Mouse (Mus musculus): ENCODE results near the gene Rreb1. TPM values are rescaled to one million over a fixed set of nuclear protein-coding genes. Genes with fewer than 3 reads are reported as not detected.

Rreb1 gene
- polyA plus RNA-seq, 1 experiment from 2014 or later: 5.8 TPM

- H3K27ac ChIP-seq: no peak overlapping the region
- H3K36me3 ChIP-seq (replicated peaks; ENCODE audit: control insufficient read depth, insufficient read depth): no peaks in the 10 kb centered on the region
- H3K9ac ChIP-seq: no peak overlapping the region
- ATAC-seq (ENCODE audit: low FRiP score) (no peak), DNase-seq (ENCODE audit: low spot score) (no peak)
- H3K27me3 ChIP-seq (ENCODE audit: control insufficient read depth, insufficient read depth, low read length): no peaks in the 10 kb centered on the region
- no peaks in the 10 kb centered on the region for H3K9me3 ChIP-seq (ENCODE audit: control insufficient read depth, low read length)
- no peaks in the 10 kb centered on the region for H3K4me1 ChIP-seq (replicated peaks; ENCODE audit: control insufficient read depth, insufficient read depth, low read length)
- no peak overlapping the region for H3K4me3 ChIP-seq (replicated peaks; ENCODE audit: low read length)
- no peak overlapping the region for H3K4me2 ChIP-seq (replicated peaks)
- 92% methylated on average over 23 of the region's 23 CpGs for WGBS
These were observed 152.4 kb downstream of the Rreb1 start for GRCm38 (mm10) chr13:37930621-37931020.

DNA sequence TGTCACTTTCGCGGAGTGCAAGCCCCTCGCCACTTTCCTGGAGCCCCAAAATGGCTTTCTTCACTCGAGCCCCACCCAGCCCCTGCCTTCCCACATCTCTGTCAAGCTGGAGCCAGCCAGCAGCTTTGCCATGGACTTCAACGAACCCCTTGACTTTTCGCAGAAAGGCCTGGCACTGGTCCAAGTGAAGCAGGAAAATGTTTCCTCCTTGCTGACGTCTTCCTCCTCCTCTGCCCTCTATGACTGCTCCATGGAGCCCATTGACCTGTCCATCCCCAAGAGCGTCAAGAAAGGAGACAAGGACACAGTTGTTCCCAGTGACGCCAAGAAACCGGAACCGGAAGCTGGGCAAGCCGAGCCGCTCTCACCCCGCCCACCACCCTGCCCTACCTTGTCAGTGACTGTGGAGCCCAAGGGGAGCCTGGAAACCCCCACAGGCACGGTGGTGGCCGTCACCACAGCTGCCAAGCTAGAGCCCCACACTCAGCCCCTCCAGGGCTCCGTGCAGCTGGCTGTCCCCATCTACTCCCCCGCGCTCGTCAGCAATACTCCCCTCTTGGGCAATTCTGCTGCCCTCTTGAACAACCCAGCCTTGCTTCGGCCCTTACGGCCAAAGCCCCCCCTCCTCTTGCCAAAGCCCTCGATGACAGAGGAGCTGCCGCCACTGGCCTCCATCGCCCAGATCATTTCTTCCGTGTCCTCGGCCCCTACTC, 153.2 kb downstream of the Rreb1 start:
- no peak for ATAC-seq (ENCODE audit: low FRiP score)

DNA sequence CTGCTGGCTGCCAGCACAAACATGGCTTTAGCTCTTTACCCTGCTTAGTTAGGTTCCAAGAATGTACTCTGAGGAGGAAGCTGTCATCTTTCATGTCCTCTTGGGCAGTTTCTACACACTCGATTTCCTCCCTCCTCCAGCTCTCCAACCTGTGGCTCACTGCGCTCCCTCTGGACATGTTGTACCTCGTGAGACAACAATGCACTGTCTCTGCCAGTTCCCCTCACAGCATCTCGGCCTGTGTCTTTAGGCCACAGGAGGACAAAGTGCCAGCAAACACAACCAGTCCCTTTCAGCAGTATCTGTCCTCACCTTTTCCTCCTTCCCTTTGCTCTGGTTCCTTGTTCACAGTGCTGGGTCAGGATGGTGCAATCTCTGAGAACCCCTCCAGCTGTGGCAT, 155.9 kb downstream of the Rreb1 start:
- Histone ChIP-seq H3K27ac (no peak overlapping the region), H3K9ac (no peak overlapping the region), H3K36me3 (replicated peaks; ENCODE audit: control insufficient read depth, insufficient read depth) (no peaks in the 10 kb centered on the region), H3K27me3 (ENCODE audit: control insufficient read depth, insufficient read depth, low read length) (no peaks in the 10 kb centered on the region), H3K4me1 (replicated peaks; ENCODE audit: control insufficient read depth, insufficient read depth, low read length) (no peaks in the 10 kb centered on the region), H3K4me3 (replicated peaks; ENCODE audit: low read length) (no peak overlapping the region), H3K9me3 (ENCODE audit: control insufficient read depth, low read length) (peaks cover 4% of the 10 kb centered on the region; the same call in 1 of the 2 replicates), H3K4me2 (replicated peaks) (no peak overlapping the region)
- ATAC-seq (ENCODE audit: low FRiP score): no peak
- 83% methylated on average over 4 of the region's 4 CpGs for WGBS
- DNase-seq (ENCODE audit: low spot score): no peak

More for the DNA sequence above, 153.2 kb downstream of the Rreb1 start:
- no peak overlapping the region for H3K9ac ChIP-seq
- H3K4me1 ChIP-seq (replicated peaks; ENCODE audit: control insufficient read depth, insufficient read depth, low read length): no peaks in the 10 kb centered on the region
- H3K9me3 ChIP-seq (ENCODE audit: control insufficient read depth, low read length): no peaks in the 10 kb centered on the region
- H3K27me3 ChIP-seq (ENCODE audit: control insufficient read depth, insufficient read depth, low read length): no peaks in the 10 kb centered on the region
- no peak for DNase-seq (ENCODE audit: low spot score)
- no peak overlapping the region for H3K4me3 ChIP-seq (replicated peaks; ENCODE audit: low read length)
- H3K27ac ChIP-seq: no peak overlapping the region
- H3K4me2 ChIP-seq (replicated peaks): no peak overlapping the region
- no peaks in the 10 kb centered on the region for H3K36me3 ChIP-seq (replicated peaks; ENCODE audit: control insufficient read depth, insufficient read depth)
- 73% methylated on average over 27 of the region's 27 CpGs for WGBS

GRCm38 (mm10) chr13:37934920-37935319, 156.7 kb downstream of the Rreb1 start:
- Histone ChIP-seq H3K4me2 (replicated peaks) (no peak overlapping the region), H3K36me3 (replicated peaks; ENCODE audit: control insufficient read depth, insufficient read depth) (no peaks in the 10 kb centered on the region), H3K27me3 (ENCODE audit: control insufficient read depth, insufficient read depth, low read length) (no peaks in the 10 kb centered on the region), H3K9ac (no peak overlapping the region), H3K27ac (no peak overlapping the region), H3K9me3 (ENCODE audit: control insufficient read depth, low read length) (peaks cover 8% of the 10 kb centered on the region; the same call in 1 of the 2 replicates), H3K4me1 (replicated peaks; ENCODE audit: control insufficient read depth, insufficient read depth, low read length) (no peaks in the 10 kb centered on the region), H3K4me3 (replicated peaks; ENCODE audit: low read length) (no peak overlapping the region)
- DNase-seq (ENCODE audit: low spot score): no peak
- ATAC-seq (ENCODE audit: low FRiP score): no peak
- 66% methylated on average over 8 of the region's 8 CpGs for WGBS

GRCm38 (mm10) chr13:37936351-37936750, 158.2 kb downstream of the Rreb1 start:
- Histone ChIP-seq H3K4me2 (replicated peaks) (no peak overlapping the region), H3K4me1 (replicated peaks; ENCODE audit: control insufficient read depth, insufficient read depth, low read length) (no peaks in the 10 kb centered on the region), H3K4me3 (replicated peaks; ENCODE audit: low read length) (no peak overlapping the region), H3K27ac (no peak overlapping the region), H3K9me3 (ENCODE audit: control insufficient read depth, low read length) (peaks cover 8% of the 10 kb centered on the region; the same call in 1 of the 2 replicates), H3K36me3 (replicated peaks; ENCODE audit: control insufficient read depth, insufficient read depth) (no peaks in the 10 kb centered on the region), H3K27me3 (ENCODE audit: control insufficient read depth, insufficient read depth, low read length) (no peaks in the 10 kb centered on the region), H3K9ac (no peak overlapping the region)
- ATAC-seq (ENCODE audit: low FRiP score) (no peak), DNase-seq (ENCODE audit: low spot score) (no peak)
- 82% methylated on average over 3 of the region's 3 CpGs for WGBS

DNA sequence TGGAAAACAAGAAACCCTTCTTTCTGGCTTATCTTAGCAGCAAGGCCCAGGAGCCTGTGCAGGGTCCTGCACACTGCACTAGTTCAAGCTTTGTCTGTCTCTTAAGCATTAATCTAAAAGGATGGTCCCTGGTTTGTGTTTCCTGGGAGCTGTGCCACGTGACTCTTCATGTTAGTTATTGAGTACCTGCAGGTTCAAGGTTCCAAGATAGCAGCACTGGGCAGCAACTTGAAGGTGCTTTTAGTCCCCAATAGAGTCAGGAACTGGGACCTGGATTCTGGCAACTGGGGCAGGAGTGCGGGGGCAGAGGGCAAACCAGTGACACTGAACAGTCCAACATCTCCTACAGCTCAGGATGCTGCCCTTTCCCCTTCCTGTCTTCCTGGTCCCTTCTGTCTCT, 162.0 kb downstream of the Rreb1 start:
- Histone ChIP-seq H3K27ac (no peak overlapping the region), H3K9ac (no peak overlapping the region), H3K4me2 (replicated peaks) (no peak overlapping the region), H3K36me3 (replicated peaks; ENCODE audit: control insufficient read depth, insufficient read depth) (no peaks in the 10 kb centered on the region), H3K9me3 (ENCODE audit: control insufficient read depth, low read length) (peaks cover 8% of the 10 kb centered on the region; the same call in 1 of the 2 replicates), H3K4me3 (replicated peaks; ENCODE audit: low read length) (no peak overlapping the region), H3K27me3 (ENCODE audit: control insufficient read depth, insufficient read depth, low read length) (no peaks in the 10 kb centered on the region), H3K4me1 (replicated peaks; ENCODE audit: control insufficient read depth, insufficient read depth, low read length) (no peaks in the 10 kb centered on the region)
- WGBS: 91% methylated on average over 2 of the region's 2 CpGs
- DNase-seq (ENCODE audit: low spot score): no peak
- ATAC-seq (ENCODE audit: low FRiP score): no peak

DNA sequence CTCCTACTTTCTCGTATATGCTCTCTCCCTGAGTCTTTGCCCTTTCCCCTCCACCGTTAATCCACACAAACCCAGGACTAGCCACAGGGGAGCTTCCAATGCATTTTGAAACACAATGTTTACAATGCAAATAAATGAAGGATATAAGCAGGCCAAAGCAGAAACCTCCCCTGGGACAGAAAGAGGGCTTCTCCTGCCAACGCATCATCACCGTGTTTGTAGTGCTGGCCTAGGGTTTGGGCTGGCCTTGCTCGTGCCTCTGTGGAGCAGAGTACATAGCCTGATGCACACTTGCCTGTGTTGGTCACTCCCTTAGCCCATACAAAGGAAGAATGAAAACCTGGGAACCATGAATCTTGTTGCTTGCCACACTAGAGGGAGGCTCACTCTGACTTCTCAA, 162.4 kb downstream of the Rreb1 start:
- Histone ChIP-seq H3K4me2 (replicated peaks) (no peak overlapping the region), H3K27me3 (ENCODE audit: control insufficient read depth, insufficient read depth, low read length) (no peaks in the 10 kb centered on the region), H3K9me3 (ENCODE audit: control insufficient read depth, low read length) (peaks cover 8% of the 10 kb centered on the region; the same call in 1 of the 2 replicates), H3K27ac (no peak overlapping the region), H3K36me3 (replicated peaks; ENCODE audit: control insufficient read depth, insufficient read depth) (no peaks in the 10 kb centered on the region), H3K4me3 (replicated peaks; ENCODE audit: low read length) (no peak overlapping the region), H3K4me1 (replicated peaks; ENCODE audit: control insufficient read depth, insufficient read depth, low read length) (no peaks in the 10 kb centered on the region), H3K9ac (no peak overlapping the region)
- DNase-seq (ENCODE audit: low spot score): no peak
- no peak for ATAC-seq (ENCODE audit: low FRiP score)
- WGBS: 56% methylated on average over 5 of the region's 5 CpGs

DNA sequence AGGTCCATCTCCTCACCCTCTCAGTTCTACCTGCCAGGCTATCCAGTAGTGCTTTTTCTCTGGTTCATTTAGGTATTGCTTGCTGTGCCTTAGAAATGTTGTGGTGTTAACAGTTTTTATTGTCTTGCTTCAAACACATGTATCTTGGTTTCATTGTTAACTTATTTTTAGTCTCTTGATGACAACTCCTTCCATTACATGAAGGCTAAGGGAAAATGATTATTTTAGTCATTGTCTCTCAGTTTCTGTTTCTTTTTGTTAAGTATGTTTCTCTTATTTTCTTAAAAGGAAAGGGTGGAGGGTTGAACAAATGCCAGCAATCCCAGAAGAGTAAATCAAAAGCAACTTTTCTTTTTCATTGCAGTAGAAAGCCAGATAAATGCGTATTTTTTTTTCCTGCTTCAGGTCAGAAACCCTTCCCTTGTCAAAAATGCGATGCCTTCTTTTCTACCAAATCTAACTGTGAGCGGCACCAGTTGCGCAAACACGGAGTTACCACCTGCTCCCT, 163.0 kb downstream of the Rreb1 start:
- Histone ChIP-seq H3K4me1 (replicated peaks; ENCODE audit: control insufficient read depth, insufficient read depth, low read length) (no peaks in the 10 kb centered on the region), H3K9me3 (ENCODE audit: control insufficient read depth, low read length) (peaks cover 8% of the 10 kb centered on the region; the same call in 1 of the 2 replicates), H3K4me2 (replicated peaks) (no peak overlapping the region), H3K4me3 (replicated peaks; ENCODE audit: low read length) (no peak overlapping the region), H3K27ac (no peak overlapping the region), H3K9ac (no peak overlapping the region), H3K27me3 (ENCODE audit: control insufficient read depth, insufficient read depth, low read length) (no peaks in the 10 kb centered on the region), H3K36me3 (replicated peaks; ENCODE audit: control insufficient read depth, insufficient read depth) (no peaks in the 10 kb centered on the region)
- DNase-seq (ENCODE audit: low spot score): no peak
- no peak for ATAC-seq (ENCODE audit: low FRiP score)
- WGBS: 79% methylated on average over 5 of the region's 5 CpGs

DNA sequence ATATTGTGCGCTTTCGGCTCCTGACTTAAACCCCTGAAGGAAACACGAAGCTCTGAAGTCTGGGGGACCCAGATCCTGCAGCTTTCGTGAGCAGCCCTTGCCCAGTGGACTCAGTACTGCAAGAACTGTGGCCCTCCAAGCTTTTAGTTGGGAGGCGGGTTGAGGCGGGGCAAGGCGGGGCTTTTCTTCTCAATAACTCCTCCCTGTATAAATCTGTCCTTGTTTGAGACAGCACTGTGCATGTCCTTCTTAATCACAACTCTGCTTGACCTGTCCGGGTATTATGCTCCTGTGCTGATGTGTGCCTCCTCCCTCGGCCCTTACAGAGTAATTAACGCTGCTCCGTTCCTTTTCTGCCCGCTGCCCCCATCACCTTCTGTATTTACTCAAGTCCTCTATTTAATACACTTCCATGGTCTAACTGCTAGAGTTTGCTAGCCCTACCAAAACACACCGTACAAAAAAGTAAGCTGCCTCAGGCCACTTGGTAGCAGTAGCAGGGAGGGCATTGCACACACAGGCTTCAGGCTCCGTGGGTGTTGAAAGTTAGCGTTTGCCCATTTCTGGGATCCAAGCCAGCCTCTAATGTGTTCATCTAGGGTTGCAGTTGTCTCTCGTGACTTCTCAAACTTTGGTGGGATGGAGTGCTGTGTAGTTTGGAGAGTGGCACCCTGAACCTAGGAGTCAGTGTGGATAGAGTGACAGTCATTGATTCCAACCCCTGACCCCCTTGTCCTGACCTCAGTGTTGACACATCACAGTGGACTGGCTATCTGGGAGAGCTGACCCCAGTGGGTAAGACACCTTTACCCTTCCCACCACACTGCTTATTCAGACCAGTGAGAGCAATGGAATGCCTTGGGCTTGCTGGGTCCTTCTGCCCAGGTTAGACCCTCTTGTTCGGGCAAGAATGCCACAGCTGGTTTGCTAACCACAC, 164.0 kb downstream of the Rreb1 start:
- Histone ChIP-seq H3K27ac (no peak overlapping the region), H3K27me3 (ENCODE audit: control insufficient read depth, insufficient read depth, low read length) (no peaks in the 10 kb centered on the region), H3K4me2 (replicated peaks) (no peak overlapping the region), H3K4me1 (replicated peaks; ENCODE audit: control insufficient read depth, insufficient read depth, low read length) (no peaks in the 10 kb centered on the region), H3K9ac (no peak overlapping the region), H3K4me3 (replicated peaks; ENCODE audit: low read length) (no peak overlapping the region), H3K36me3 (replicated peaks; ENCODE audit: control insufficient read depth, insufficient read depth) (no peaks in the 10 kb centered on the region), H3K9me3 (ENCODE audit: control insufficient read depth, low read length) (peaks cover 8% of the 10 kb centered on the region; the same call in 1 of the 2 replicates)
- DNase-seq (ENCODE audit: low spot score) (no peak), ATAC-seq (ENCODE audit: low FRiP score) (no peak)
- 66% methylated on average over 17 of the region's 17 CpGs for WGBS
